Mouse (Mus musculus) retina, postnatal 7 days (tissue): ENCODE measurements around the gene Gm9903.
A peak's percentile ranks its signal among the peaks of the same experiment; 100 is the strongest.

Experiments used
- DNase-seq: peaks from one replicate; pipeline ENCODE4 v3.0.0-alpha.2; 2012; ENCODE audit warnings: low read depth, low spot score

The Gm9903 gene

DNA sequence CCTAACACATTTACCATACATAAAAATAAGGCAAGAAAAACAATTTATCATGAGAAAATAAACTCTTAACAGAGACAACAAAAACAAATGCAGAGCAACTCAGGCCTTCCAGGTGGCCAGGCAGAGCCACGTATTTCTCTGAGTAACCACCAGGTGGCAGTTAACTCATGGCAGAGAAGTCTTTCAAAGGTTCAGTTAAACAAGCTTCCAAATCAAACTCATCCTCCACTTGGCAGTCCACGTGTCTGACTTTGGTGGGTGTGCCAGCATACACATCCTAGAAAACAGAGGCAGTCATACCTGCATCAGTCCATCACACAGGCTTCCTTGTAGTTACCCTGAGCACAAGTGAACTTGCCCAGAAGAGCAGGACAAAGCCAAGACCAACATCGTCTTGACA, 10.9 kb downstream of the Gm9903 start:
- peak; percentile 40 for DNase-seq

GRCm38 (mm10) chr5:33651017-33651416, 21.3 kb downstream of the Gm9903 start:
- no peak for DNase-seq

GRCm38 (mm10) chr5:33651541-33651920, 21.8 kb downstream of the Gm9903 start:
- no peak for DNase-seq

GRCm38 (mm10) chr5:33651921-33652782, 22.4 kb downstream of the Gm9903 start, which contains the start of gene Slbp:
Slbp (minus strand) TSS chr5:33652574.
- DNase-seq, result peak; percentile 94

GRCm38 (mm10) chr5:33652783-33653173, 23.1 kb downstream of the Gm9903 start:
- no peak for DNase-seq

DNA sequence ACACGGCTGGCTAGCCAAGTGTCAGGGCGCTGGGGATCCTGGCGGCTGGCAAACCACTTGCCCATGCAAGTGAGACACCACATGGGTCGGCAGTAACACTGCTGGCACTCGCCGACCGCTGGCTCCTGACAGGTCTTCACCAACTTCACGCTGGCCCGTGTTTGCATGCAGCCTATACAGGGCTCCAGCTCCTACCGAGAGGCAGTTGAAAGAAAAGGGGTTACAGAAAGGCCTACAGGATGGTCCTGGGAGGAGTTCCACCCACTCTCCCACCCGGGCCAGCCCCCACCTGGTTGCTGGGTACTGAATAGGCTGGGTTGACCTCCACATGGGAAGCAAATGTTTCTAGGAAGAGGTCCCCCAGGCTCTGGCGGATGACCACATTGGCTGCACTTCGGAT, 24.7 kb downstream of the Gm9903 start:
- no peak for DNase-seq

DNA sequence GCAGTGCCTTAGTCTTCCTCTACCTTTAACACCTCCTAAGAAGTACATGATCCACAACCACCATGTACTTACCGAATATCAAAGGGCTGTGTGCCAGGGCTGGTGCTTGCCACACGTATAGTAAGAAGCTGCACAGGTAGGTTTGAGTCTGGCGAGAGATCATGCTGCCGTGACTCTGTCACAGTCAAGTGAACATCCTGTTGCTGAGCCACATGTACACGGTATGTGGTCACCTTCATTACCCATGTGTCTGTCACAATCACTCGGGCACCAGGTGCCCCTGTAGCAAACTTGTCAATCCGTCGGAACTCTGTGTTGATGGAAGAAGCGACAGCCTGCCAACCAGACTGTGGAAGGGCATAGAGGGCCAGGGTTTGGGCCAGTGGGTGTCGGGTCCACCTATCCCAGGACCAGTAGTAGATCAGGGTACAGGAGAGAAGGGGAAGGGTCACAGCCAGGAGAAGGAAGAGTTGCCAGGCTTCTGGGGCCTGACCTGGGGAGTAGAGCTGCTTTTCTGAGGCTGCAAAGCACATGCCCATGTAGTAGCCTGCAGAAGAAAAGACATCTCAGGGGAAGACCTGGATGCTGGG, 25.6 kb downstream of the Gm9903 start:
- no peak for DNase-seq

- no peak for DNase-seq
Measured at GRCm38 (mm10) chr5:33656739-33657138, 27.0 kb downstream of the Gm9903 start.

DNA sequence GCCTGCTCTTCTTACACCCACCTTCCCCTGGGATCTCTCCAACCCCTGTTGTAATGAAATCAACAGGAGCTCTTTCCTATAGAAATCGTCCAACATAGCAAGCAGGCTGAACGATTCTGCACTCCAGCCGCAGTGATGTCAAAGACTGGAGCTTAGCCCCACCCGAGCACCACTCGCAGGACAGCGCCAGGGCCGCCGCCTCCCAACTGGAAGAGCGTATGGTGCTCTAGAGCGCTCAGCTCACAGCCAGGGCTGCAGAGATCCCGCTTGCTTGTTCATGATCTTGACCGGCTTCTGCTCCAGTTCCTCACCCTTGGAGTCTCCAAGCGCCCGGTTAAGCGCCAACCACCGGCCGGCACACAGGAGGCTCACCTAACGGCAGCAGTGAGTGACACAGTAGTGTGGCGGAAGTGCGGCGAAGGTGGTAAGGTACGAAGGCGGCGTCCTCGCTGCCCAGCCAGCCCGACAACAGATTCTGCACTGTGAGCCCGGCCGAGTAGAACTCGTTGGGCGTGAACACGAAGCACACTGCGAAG, 27.6 kb downstream of the Gm9903 start:
- DNase-seq, result no peak

- peak; percentile 97 for DNase-seq
Measured at GRCm38 (mm10) chr5:33657787-33658663, 28.3 kb downstream of the Gm9903 start, which contains the start of the genes Tacc3 and Tmem129. Tacc3 (plus strand) TSS chr5:33658128. Tmem129 (minus strand) TSS chr5:33658416.

DNA sequence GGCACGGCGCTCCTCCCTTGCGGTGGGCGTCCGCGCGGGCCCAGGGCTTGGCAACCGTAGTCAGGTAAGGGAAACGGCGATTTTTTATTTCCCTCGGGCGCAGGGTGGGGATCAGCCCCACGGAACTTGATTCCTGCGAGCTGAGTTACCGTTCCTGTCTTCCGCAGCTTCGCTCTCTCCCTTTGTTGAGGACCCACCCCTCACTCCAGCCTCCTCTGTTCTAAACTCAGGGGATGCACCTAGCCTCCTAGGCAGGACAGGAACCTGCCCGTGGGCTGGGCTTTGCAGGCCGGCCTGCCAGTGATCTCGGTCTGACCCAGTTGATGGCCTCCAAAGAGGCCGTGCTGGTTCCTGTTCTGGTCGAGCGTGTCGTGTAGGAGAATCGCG, 28.9 kb downstream of the Gm9903 start:
- DNase-seq, result no peak

DNA sequence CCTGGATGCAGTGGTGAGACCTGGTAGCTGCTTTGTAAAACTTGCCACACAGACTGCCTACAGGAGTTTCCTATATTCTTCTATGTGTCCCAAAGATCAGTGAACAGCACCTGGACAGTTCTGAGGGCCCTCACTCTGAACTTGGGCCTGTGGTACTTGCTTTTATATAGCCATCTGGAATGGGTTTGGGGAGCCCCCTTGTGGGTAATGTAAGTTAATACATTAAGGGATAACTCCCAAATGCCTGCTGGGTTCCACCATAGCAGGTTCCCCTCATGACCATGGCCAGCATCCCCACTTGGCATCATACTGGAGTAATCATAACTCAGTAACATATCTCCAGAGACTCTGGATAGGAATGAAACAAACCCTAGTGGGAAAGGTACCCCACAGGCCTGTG, 38.5 kb downstream of the Gm9903 start:
- DNase-seq, result no peak

- no peak for DNase-seq
Measured at GRCm38 (mm10) chr5:33671659-33672058, 41.9 kb downstream of the Gm9903 start.

DNA sequence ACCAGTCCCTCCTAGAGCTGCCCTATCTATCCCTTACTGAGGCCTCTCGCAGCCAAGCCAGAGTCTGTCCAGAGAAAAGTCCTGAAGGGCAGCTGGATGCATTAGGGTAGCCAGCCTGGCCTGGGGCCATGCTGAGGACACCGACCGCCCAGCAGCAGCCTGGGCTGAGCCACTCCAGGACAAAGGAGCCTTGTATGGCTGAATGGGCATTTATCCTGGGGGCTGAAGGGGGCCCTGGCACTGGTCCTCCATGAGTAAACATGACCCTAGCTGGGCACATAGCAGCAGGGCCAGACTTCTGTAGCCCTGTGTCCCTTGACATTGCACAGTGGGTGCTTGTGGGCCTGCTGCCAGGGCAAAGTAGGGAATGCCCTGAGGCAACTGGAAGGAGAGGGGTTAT, 44.7 kb downstream of the Gm9903 start:
- DNase-seq, result no peak

GRCm38 (mm10) chr5:33675964-33676363, 46.2 kb downstream of the Gm9903 start:
- DNase-seq, result no peak

DNA sequence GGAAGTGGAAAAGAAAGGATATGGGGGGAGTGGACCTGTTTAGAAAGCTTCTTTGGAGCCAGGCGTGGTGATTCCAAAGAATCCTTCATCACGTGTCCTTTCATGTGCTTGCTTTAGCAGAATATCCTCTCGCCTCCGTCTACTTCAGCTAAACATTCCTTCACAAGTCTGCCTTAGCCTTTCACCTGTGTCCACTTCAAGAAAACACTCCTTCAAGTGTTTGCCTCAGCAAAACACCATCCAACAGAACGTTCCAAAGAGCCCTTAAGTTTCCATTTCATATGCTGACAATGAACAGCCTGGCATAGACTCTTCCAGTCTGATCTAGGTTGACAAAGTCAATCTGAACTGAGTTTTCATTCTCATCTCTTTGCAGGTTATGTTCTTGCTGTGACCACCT, 48.5 kb downstream of the Gm9903 start:
- no peak for DNase-seq

- no peak for DNase-seq
Measured at GRCm38 (mm10) chr5:33681044-33681443, 51.3 kb downstream of the Gm9903 start.
